Mouse (Mus musculus): ENCODE results near the gene Ccne1.

The Ccne1 gene

GRCm38 (mm10) chr7:38093101-38093500 lies 14.2 kb downstream of the Ccne1 start:
- DNase-seq: no peak

- no peak for DNase-seq
These were observed 17.2 kb downstream of the Ccne1 start for GRCm38 (mm10) chr7:38089930-38090675.

- no peak for DNase-seq
These were observed 18.9 kb downstream of the Ccne1 start for GRCm38 (mm10) chr7:38088456-38088855.

GRCm38 (mm10) chr7:38087856-38088255 lies 19.5 kb downstream of the Ccne1 start:
- DNase-seq: no peak

GRCm38 (mm10) chr7:38086401-38086800 lies 20.9 kb downstream of the Ccne1 start:
- no peak for DNase-seq

- DNase-seq: peak; percentile 74 to 81
These were observed 21.6 kb downstream of the Ccne1 start for GRCm38 (mm10) chr7:38085573-38086211.

GRCm38 (mm10) chr7:38084778-38085572 lies 22.4 kb downstream of the Ccne1 start:
- peak; percentile 100 for DNase-seq

- DNase-seq: no peak
These were observed 24.4 kb downstream of the Ccne1 start for GRCm38 (mm10) chr7:38082971-38083370.

- DNase-seq: no peak
These were observed 30.1 kb downstream of the Ccne1 start for GRCm38 (mm10) chr7:38077189-38077588.

- DNase-seq: peak in 1 of 2 experiments; percentile 25
These were observed 31.8 kb downstream of the Ccne1 start for GRCm38 (mm10) chr7:38075487-38075886.

GRCm38 (mm10) chr7:38074920-38075319 lies 32.4 kb downstream of the Ccne1 start:
- peak in 1 of 2 experiments; percentile 5 for DNase-seq

GRCm38 (mm10) chr7:38074514-38074913 lies 32.8 kb downstream of the Ccne1 start:
- peak in 1 of 2 experiments; percentile 20 for DNase-seq

- peak; percentile 62 to 70 for DNase-seq
These were observed 33.6 kb downstream of the Ccne1 start for GRCm38 (mm10) chr7:38073782-38074181.

GRCm38 (mm10) chr7:38071065-38071464 lies 36.3 kb downstream of the Ccne1 start:
- DNase-seq: no peak

- no peak for DNase-seq
These were observed 36.7 kb downstream of the Ccne1 start for GRCm38 (mm10) chr7:38070663-38071062.

- no peak for DNase-seq
These were observed 42.9 kb downstream of the Ccne1 start for GRCm38 (mm10) chr7:38064431-38064830.

GRCm38 (mm10) chr7:38061060-38061970 lies 46.0 kb downstream of the Ccne1 start:
- DNase-seq: peak; percentile 94 to 95

- DNase-seq: no peak
These were observed 47.6 kb downstream of the Ccne1 start for GRCm38 (mm10) chr7:38059636-38060330.

- DNase-seq: no peak
These were observed 48.2 kb downstream of the Ccne1 start for GRCm38 (mm10) chr7:38059096-38059495.

GRCm38 (mm10) chr7:38055996-38056395 lies 51.3 kb downstream of the Ccne1 start:
- no peak for DNase-seq

- peak; percentile 10 to 13 for DNase-seq
These were observed 53.1 kb downstream of the Ccne1 start for GRCm38 (mm10) chr7:38054246-38054645.

Measured in kidney, postnatal 4 days (tissue).